Mouse (Mus musculus) gastrocnemius, postnatal 4 days (tissue): ENCODE results near the gene Acmsd. TPM values are rescaled to one million over a fixed set of nuclear protein-coding genes. Genes with fewer than 3 reads are reported as not detected.
A peak's percentile ranks its signal among the peaks of the same experiment; 100 is the strongest.
"Not testable (repeated sequence)": the region's sequence is repeated elsewhere in the genome, so short reads cannot be mapped to it uniquely, and the experiment has no call there.

Source experiments
- DNase-seq, 2 experiments: peaks; one replicate each; pipeline ENCODE4 v3.0.0; 2021 to 2022; ENCODE audit warnings: low spot score in 2 of 2, mixed read lengths in 2 of 2
- long read RNA-seq, 2 experiments: library from polyadenylated mRNA; stranded (forward); transcript quantifications; one replicate each; pipeline ENCODE4 v2.0.0; 2021
- total RNA-seq, 2 experiments: library from RNA; stranded (reverse); gene quantifications; 2 replicates each; pipeline ENCODE4 v1.2.3; 2021

Gene Acmsd
- total RNA-seq = not detected
- long read RNA-seq, experiment 1 = 0 reads
- long read RNA-seq, experiment 2 = 0 reads

DNA sequence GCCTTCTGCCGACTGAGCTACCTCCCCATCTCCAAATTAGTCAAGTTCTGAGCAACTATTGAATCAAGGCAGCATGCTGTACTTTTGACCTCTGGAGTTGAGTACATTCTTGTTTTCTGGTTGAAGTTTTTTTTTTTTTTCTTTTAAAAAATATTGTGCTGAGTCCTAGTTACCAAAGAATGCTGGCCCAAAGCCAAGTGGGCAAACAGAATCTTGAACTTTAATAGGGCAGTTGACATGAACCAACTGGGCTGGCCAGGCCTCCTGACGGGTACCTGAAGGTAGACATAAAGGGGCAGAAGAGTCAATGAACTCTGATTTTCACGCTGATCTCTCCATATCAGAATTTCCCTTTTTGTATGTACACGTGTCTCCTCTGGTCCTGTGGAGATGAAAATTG is at the start of gene Acmsd:
TSS of gene Acmsd (plus strand) at position 318 of the 400 bp plus-strand sequence.
- no peak for DNase-seq

DNA sequence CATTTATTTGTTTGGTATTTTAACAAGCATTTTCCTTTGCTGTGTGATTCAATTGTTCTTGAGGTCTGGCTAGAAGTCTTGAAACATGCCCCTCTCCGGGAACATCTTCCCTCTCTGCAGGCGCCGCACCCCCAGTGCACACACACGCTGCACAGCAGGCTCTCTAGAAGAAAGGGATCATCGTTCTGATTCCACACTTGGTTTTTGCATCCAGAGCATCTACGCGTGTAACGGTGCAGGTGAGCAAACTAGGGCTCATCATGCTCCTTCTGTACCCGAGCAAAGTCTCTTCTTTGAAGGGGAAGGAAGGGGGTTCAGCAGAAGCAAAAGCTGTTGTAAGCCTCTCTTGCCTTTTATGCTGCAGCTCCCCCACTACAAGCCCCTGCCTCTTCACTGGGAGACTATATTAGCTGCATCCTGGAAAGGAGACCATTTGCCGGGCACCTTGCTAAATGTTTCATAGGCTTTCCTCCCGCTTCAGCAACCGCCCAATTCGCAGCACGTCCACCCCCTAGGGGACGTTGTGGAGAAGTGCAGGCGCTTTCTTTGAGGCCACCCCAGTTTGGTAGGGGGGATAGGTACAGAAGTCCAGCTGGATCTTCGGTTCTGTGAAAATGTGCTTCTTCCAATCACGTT is 49.6 kb upstream of the Acmsd start, which contains the start of gene Tmem163:
TSS of gene Tmem163 (minus strand) at position 51 of the 636 bp plus-strand sequence.
- peak in 1 of 2 experiments; percentile 18 for DNase-seq

DNA sequence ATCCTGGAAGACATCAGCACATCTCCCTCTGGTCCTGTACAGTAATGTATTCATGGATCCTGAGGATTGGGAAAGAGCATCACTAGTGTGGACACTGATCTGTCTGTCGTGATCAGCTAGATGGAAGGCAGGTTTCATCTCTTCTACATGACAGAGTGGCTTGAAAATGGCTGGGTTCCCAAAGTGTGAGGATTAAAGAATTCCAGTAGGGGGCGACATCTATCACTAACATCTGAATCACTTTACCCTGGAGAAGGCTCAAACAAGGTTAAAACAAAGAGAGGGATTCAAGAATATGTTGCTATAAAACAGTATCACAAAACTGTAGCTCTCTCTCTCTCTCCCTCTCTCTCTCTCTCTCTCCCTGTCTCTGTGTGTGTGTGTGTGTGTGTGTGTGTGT is 32.7 kb upstream of the Acmsd start:
- no peak for DNase-seq

DNA sequence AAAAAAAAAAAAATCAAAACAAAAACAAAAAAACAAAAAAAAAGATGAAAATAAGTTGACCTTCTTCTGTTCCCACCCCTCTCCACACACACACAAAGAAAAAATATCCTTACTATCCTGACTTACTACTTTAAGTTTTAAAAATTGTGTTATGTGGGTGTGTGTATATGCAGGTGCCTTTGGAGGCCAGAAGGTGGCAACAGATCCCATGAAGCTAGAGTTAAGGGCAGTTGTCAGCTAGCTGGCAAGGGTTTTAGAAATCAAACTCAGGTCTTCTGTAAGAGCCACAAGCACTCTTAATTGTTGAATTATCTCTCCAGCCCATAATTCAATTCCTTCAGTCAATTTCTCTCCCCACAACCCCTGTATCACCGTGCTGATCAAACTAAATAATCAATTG is 27.0 kb upstream of the Acmsd start:
- no peak for DNase-seq

DNA sequence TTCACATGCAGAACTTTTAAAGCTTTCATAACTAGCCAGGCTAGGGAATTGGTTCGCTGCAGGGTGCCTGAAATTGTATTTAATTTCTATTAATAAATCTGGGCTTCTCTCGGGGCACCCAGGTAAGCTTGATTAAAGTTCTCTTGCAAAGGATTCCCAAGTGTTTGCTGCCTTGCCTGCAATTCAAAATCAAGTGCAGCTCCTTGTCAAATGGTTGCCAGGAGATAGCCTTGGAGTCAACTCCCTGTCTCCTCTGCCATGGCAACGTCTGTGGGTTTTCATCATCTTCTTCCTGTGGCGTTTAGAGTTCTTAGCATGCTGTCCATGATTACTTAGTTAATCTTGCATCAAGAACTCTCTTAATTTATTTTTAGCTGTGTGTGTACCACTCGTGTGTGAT is 22.9 kb upstream of the Acmsd start:
- no peak for DNase-seq

DNA sequence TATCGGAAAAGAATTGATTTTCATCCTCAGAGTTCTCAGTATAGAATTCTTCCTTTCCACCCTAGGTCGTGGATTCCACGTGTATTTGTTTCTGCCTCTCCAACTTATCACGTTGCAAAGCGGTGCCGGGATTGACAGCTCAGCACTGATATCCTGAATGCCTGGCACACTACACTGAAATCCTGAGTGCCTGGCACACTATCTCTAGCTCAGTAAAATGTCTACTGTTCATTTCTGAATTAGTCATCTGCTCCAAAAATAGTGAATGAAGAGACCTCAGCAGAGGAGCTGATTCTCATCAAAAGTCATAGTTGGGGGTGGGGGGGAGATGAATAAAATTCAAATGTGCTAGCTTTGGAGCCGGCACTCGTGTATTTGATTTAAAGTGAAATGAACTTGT is 12.8 kb upstream of the Acmsd start:
- no peak for DNase-seq

DNA sequence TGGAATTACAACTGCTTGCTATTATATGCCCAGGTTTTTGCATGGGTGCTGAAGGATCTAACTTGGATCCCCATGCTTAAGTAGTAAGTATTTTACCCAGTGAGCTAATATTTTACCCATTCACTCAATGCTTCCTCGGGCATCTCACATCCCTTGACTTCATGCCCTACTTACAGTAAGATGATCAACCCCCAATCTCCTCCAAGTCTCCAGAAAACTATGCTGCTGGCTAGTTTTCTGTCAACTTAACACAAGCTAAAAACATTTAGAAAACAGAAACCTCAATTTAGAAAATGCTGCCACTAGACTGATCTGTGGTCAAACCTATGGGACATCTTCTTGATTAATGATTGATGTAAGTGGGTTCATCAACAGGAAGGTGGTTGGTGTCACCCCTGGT is 10.9 kb upstream of the Acmsd start:
- no peak for DNase-seq

DNA sequence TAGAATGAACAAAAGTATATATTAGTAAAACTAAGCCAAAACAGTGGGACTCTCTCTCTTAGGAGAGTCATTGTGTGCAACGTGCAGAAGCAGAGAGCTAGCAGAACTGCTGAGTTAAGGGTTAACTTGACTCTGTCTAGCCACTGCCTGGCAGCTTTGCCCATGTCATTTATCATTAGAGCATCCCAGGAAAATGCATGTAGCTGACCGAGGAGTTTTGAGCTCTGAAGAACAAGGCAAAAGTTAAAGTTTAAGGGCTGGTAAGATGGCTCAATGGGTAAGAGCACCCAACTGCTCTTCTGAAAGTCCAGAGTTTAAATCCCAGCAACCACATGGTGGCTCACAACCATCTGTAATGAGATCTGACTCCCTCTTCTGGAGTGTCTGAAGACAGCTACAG is 5.6 kb upstream of the Acmsd start:
- DNase-seq = no peak

DNA sequence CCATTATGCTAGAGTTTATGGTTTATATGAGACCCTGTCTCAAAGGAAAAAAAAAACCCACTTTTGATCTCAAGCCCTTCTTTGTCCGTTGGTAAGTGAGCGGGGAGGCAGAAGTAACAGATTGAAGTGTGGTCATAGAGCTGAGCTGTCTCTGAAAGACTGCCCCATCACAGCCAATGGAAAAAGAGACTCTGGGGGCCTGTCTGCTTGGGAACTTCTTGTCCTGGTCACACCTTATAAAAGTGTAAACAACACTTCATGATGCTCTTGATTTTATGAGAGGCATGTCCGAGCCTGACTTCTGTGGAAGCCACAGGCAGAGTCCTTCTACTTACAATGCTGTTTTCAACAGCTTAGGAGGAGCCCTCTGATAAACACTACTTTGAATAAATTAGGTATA is 1.9 kb downstream of the Acmsd start:
- DNase-seq = no peak

DNA sequence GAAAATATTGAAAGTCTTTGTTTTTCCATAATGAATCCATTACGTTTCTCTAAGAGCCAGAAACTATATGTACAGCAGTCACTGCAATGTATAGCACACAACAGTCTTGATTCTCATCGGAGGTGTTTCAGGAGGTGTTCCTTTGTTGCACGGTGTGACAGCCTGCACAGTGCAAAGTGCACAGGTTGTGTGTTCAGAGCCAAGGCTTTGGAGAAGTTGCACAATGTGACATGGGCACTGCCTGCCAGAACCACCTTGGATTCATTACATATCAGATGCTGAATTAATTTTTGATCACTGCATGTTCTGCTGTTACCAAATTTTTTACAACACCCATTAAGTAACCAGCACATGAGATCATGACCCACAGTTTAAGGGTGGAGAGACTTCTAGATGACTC is 3.2 kb downstream of the Acmsd start:
- DNase-seq = no peak

DNA sequence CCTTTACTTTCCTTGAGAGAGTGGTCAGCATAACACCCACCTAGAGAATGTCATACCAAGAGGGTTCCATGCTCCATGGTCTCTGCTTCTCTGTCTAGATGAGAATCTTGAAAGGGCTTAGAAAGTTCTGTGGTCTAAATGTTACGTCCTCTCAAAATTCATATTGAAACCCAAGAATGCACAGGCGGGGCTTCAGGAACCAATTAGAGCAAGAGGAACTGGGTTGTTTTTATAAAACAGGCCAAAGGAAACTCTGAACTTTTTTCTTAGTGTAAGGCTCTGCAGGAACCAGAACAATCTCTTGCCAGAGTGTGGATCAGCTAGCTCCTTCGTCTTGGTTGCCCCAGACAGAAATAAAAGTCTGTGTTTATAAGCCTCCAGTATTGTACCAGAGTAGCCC is 3.6 kb downstream of the Acmsd start:
- no peak for DNase-seq

DNA sequence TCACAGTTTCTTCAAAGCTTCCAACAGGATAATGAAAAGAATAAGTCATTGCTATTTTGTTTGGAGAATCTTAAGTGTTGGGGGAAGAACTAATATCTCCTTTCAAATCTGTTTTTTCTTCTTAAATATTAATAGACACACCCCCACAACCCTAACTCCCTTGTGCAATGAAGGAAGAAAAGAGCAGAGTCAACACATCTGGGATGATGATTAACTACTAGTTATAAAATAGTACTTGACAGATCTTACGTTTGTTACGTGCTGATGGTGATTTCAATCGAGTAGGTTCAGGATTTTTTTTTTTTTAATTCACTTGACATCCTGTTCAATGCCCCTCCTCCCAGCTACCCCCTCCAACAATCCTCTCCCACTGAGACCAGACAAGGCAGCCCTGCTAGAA is 6.1 kb downstream of the Acmsd start:
- DNase-seq = no peak

DNA sequence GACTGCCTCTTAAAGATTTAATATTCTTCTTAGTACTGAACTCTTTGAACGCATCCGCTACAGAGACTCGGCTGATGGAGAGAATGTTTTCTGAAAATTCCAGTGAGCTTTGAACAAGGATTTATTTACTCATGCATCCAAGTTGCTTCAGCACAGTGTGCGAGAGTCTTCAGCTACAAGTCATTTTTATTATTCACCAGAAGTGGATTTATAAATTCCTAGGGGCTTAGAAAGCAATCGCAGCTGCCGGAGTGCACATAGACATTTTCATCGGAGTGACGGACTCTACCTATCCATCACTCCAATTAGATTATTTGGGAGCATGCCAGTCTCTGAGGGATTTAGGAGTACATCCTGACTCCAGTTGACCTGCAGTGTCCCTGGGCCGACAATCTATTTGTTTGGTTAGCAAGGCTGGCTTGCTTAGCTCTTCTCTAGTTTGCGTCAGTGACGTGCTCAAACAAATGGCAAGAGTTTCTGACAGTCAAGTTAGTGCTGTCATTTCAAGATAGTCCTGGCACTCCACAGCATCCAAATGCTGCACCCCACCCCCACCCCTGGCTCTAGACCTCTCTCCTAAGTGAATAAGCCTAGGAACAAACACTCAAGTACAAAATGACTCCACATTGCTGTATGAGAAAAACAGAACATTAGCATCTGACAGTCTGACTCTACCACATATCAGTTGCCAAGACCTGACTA is 21.3 kb downstream of the Acmsd start:
- no peak for DNase-seq

DNA sequence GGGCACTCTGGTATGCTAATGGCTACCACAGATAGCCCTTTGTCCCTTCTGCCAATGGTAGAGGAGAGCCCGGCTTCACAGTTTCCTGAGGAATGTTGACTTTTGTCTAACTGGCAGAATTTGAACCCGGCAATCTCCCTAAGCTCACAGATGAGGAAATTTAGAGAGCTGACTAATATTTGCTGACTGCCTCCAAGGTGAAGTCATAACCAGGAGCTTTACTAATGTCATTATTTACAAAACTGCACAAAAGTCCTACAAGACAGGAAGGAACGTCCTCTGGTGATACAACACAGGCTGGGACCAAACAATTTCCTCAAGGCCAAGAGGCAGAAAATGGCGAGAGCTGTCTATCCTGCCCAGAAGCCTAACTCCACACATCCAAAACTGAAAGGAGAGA is 26.6 kb downstream of the Acmsd start:
- DNase-seq = no peak

DNA sequence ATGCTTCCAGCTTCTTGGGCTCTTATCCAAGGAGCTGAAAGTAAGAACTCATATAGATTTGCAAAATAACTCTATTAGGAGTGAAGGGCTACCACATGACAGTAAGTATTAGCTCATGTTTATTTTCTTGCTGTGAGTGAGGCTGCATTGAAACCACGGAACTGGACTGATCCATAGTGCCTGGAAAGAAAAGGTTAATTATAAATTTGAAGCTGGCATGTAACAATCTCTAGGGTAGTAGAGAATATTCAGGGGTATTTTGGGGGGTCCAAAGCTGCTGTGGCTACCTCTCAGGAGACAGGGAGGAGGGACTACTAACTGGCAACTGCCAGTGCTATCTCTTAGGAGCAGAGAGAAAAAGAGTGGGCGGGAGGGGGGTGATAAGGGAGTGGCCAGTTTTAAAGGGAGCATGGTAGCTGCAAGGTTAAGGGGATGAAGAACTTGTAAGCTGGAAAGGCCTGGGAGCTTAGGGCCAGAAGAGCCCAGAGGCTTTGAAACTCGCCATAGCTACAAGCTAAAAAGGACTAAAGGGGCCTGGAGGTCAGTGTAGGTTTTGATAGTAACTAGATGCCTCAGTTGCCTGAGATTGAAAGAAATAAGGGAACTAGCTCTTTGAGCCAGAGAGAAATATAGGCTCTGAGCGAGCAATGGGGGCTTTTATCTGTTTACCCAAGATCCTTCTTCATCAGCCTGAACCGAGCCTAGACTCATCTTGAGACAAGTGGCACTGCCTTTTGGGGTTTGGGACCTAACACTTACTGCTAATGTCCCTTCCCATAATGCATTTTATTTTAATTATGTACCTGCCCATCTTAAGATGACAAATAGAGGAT is 27.3 kb downstream of the Acmsd start:
- no peak for DNase-seq

DNA sequence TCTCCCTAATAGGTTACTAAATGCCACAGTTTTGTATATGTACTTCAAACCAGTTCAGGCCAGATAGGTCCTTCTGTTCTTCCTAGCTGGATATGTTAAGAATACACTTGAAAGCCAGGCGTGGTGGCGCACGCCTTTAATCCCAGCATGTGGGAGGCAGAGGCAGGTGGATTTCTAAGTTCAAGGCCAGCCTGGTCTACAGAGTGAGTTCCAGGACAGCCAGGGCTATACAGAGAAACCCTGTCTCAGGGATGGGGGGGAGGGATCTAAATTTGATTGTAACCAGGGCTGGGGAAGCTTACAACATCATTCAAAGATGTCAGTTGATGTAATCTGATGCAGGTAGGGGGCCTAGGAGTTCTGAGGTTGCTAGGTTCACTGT is 27.9 kb downstream of the Acmsd start:
- DNase-seq = not testable (repeated sequence)

DNA sequence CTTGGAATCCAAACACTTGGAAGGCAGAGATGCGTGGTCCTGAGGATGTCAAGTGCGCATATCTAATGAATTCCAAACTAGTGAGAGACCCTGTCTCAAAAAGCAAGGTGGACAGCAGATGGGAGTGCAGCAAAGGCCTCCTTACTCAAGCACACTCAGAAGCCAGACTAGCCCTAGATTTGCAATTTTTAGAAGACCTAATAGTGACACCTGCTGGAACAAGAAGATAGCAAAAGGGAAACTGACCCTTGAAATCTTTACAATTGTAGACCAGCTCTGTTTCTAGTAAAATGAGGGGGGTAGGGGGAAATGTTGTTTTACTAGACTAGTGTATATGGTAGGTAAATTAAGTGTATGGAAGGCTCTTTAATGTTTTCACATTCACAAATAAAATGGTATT is 36.3 kb downstream of the Acmsd start:
- no peak for DNase-seq

DNA sequence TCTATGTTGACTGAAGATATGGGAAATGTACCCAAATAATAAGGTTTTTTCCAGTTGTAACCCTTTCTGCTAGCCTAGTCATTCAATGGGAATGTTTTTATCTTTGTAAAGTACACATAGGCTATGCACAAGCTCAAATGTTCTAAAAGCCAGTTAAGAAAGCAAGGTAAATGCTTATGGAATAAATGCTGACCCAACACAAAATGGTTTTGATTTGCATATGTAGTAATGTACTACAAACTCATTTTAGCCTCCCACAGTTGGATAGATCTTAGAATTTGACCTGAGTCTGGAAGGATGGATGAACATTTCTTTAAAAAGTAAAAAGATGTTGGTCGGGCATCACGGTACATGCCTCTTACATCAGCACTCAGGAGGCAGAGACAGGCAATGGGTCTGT is 37.5 kb downstream of the Acmsd start:
- no peak for DNase-seq

DNA sequence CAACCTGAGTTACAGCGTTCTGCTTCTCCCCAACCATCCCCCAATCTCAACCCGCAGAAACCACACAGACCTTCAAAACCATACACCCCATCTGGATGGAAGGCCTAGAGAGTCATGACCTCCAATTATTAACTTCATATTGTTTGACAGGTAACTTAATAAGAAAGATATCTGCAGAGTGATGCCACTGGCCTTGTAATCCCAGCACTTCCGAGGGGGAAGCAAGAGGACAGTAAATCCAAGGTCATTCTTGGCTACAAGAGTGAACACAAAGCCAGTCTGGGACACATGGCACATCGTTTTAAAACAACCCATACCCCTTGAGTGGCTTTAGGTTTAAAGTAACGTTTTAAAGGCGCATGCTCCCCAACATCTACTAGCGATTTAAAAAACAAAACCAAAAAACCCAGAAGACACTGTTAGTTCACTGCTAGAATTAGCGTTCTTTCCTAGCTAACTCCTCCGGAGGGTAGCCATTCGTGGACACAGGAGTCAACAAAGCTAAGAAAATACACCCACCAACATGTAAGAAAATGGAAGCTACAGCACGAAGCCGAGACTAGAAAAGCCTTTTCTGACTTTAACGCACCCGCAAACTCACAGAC is 44.1 kb downstream of the Acmsd start:
- DNase-seq = no peak

DNA sequence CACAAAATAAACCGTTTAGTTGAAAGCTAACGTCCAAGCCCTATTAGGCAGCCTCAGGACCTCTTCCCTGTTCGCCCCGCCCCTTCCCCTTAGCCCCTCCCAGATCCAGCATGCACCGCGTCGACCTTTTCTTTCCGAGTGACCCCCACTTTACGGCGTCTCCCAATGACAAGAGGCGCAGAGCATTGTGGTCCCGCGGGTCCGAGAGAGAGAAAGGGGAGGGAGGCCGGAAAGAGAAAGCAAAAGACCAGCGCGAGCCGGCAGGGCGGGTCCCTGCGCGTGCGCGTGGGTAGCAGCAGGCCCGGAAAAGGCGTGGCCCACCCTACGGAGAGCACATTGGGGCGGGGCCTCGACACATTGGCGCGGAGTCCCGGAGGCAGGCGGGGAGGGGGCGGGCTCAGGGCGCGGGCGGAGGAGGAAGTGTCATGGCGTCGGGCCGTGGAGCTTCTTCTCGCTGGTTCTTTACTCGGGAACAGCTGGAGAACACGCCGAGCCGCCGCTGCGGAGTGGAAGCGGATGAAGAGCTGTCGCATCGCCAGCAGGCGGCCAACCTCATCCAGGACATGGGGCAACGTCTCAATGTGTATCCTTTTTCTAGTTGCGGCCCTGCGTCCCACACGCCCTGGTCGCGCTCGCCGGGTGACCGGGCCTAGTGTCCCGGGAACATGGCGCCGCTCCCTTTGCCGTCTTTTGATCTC is 44.7 kb downstream of the Acmsd start, which contains the start of gene Ccnt2:
TSS of gene Ccnt2 (plus strand) at position 362 of the 698 bp plus-strand sequence.
- peak; percentile 97 to 99 for DNase-seq

DNA sequence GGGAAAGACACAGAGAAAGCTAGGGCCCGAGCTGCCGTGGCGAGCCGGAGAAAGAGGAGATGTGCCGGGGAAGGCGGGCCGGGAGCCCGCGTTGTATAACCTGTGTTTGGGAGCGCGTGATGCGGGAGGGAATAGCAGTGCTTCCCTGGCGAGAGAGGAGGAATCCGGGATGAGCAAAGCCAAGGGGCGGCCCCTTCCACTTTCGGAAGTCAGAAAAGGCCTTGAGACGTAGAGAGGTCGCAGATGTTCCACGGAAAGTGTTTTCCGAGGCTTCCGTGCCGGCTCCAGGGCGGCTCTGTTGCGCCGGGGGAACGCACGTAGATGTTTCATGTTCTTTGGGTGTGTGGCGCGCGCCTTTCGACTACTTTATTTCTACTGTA is 45.3 kb downstream of the Acmsd start:
- peak in 1 of 2 experiments; percentile 29 for DNase-seq
